Mouse (Mus musculus) layer of hippocampus, adult 11-12 months (tissue): ENCODE results near the gene Obox8.

Source experiments
- DNase-seq: peaks from one replicate; pipeline ENCODE4 v3.0.0; 2022; ENCODE audit warnings: low spot score

Gene Obox8

GRCm38 (mm10) chr7:14333457-14333856 is at the start of gene Obox8:
TSS of gene Obox8 (minus strand) at chr7:14333557.
- DNase-seq, result no peak

DNA sequence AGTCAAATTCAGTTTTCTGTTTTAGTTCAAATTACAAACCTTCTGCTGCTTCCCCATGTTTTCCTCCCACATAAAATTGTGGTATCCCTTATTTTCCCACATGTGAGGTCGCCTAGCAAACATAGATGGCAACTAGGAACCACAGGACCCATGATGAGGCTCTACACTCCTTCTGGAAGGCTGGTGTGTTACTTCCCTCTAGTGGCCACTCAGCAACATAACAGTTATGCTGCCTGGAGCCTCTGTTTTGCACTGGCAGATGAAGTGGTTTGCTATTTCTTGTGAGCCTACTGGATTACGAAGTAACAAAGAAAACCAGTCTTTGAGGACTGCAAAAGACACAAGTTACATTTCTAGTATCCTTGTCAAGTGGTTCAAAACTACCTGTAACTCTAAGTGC is 16.1 kb downstream of the Obox8 start:
- DNase-seq, result no peak

DNA sequence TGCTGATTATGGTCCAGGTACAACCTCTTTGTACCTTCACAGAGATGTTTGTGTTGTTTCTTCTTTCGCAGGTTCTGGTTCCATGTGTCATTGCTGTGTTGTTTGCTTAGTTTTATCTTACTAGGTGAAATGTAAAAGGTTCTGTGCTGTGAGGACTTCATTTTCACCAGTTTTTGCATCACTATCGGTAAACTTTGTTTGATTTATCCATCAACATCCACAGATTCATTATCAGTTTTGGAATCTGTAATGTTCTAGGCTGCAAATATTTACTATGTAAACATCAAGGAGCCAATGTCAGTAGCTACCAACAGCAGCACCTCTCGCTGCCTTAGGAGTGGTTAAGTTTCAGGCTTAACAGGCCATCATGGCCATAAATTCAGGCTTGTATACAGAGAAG is 24.7 kb downstream of the Obox8 start:
- DNase-seq, result no peak

DNA sequence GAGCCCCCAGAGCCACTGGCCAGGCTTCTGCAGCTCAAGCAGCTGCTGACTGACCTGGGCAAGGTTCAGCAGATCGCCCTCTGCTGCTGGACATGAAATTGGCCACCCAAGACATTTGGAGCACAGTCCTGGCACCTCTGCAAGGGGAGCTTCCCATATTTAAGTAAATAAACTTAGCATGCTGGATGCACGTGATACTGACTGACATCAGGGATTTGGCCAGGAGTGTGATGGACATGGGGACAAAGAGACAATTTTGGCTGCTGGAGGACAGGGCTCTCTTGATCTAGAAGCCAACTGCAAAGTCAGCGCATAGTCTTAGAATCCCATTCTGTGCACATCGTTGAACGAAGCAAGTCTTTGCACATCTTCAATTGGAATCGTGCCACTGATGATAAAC is 25.8 kb downstream of the Obox8 start:
- DNase-seq, result no peak
